Mouse (Mus musculus) embryonic fibroblast, embryonic 13.5 days (primary cell): ENCODE measurements at regions not wholly inside any gene's neighbourhood (a gene's known extent, or its start where the extent isn't known, plus 50 kb on each side); places are given as distances from the start of the nearest gene placed in this dataset.

Experiments
- CTCF ChIP-seq: IDR thresholded peaks from 2 replicates; pipeline ENCODE4 v1.5.1; 2011; ENCODE audit warnings: mild to moderate bottlenecking, control low read depth, low read length, moderate library complexity, borderline replicate concordance; ENCODE audit not compliant: insufficient read depth
- POLR2A ChIP-seq: IDR thresholded peaks from 2 replicates; pipeline ENCODE4 v1.6.1; 2011; ENCODE audit warnings: low read depth, mild to moderate bottlenecking, control low read depth, low read length, moderate library complexity

- TF ChIP-seq CTCF, result no peak
- TF ChIP-seq POLR2A, result no peak
Measured at GRCm38 (mm10) chr8:26864971-26865370, 112.2 kb upstream of the Zfp703 start.
